Mouse (Mus musculus): ENCODE results near the gene Bmp7. TPM values are rescaled to one million over a fixed set of nuclear protein-coding genes. Genes with fewer than 3 reads are reported as not detected.

Gene Bmp7
- total RNA-seq, 2 experiments from 2014 or later, result 33.4 to 55.2 TPM

DNA sequence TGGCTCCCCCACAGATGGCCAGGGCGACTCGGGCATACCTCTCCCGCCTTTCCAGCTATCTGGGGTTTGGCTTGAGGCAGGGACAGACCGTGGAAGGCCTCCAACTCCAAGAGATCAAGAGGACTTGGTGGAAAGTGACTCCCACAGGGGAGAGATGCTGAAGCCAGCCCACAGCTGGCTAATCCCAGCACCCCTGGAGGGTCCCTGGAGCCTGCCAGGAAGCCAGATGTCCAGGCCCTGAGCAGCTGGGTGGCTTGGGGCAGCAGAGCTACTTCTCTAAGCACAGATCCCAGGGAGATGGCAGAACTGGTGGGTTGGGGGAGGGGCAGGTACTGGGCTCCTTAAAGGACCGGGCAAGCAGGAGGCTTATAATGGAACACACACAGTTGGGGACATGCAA, 28.4 kb downstream of the Bmp7 start:
- DNase-seq (ENCODE audit: low spot score in 2 of 2), result no peak

DNA sequence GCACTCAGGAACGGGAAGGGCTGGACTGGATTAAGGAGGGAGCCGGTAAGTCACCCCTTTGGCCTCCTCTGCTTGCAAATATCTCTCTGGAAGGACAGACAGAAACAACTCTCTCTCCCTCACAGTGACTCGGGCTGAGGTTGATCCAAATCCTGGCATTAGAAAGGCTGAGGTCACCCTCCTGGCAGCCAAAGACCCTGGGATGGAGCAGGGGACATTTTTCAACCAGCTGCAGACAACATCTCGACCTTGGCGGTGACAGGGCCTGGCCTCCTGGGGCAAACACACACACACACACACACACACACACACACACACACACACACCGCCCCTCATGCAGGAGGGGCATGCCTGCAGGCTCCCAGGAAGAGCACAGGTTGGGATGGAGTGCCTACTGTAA, 29.0 kb downstream of the Bmp7 start:
- DNase-seq (ENCODE audit: low spot score in 2 of 2), result peak in 1 of 2 experiments; percentile 34

DNA sequence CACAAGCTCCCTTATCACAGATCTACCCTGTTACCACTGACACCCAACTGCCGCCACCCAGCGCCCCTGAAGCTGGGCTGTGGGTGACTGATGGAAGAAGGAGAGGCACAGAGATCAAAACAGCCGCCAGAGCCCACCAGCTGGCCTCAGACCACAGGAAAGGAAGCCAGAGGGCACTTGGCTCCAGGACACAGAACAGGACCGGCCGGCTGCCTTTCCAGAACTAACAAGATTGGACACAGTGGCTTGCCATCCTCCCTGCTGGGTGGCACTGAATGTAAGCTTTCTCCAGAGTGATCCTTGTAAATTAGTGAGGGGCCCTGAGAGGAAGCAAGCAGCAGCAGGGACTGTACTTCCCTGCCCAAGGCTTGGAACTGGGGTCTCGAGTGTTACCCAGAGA, 30.7 kb downstream of the Bmp7 start:
- no peak for DNase-seq (ENCODE audit: low spot score in 2 of 2)

DNA sequence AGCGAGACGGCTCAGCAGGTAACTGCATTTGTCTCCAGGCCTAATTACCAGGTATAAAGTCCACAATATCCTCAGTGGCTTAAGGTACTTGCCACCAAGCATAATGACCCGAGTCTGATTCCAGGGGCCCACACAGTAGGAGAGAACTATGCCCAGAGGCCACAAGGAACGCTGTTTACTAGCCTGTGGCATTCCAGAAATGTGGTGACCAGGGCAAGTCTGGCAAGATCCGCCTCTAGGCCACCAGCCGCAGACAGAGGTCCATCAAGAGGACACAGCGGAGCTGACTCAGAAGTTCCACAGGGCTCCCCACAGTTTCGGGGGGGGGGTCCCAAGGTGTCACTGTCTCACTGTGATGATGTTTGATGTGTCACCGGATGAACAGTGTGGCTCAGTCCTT, 34.0 kb downstream of the Bmp7 start:
- DNase-seq (ENCODE audit: low spot score in 2 of 2), result no peak

DNA sequence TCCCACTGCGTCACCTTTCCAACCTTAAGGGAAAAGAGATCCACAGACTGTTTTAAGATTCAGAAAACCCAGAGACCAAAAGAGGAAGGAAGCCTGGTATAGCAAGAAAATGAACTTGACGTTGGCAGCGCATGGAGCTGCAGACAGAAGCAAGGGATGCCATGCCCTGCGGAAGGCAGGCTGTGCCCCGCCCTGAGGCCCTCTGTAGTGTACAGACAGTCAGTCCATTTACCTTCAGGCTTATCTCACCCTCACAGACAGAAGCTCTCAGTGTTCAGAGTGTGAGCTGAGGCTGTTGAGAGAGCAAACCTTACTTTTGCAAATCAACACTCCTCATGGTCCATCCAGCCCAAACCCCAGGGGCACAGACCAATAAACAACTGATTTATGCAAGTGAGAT, 35.1 kb downstream of the Bmp7 start:
- no peak for DNase-seq (ENCODE audit: low spot score in 2 of 2)

DNA sequence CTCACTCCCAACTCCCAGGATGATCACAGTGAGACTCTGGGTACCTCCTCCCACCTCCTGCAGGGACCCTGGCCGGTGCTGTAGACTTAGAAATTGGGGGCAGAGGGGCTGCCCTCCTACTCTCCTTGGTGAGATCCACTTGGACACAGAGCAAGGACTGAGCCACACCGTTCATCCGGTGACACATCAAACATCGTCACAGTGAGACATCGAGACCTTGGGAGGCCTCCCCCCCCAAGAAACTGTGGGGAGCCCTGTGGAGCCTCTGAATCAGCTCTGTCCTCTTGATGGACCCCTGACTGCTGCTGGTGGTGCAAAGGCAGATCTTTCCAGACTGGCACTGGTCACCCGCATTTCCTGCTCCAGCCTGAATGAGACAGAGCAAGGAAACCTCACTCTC, 35.5 kb downstream of the Bmp7 start:
- DNase-seq (ENCODE audit: low spot score in 2 of 2), result no peak

DNA sequence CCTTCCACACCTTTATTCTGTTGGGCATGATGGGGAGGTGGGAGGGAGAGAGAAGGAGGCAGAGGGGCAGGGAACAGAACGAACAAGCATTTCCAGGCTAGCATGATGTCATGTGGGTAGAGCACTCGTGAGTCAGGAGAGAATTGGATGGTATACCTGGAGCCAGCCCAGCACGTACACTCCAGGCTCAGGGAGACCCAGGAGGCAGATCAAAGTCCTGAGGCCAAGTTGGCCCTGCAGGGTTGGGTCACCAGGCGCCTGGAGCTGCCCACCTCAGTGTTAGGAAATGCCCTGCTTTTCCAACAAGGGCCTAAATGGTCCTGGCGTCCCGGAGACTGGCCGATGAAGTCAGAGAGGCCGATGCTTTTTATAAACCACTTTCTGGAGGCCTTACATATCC, 36.6 kb downstream of the Bmp7 start:
- DNase-seq (ENCODE audit: low spot score in 2 of 2), result no peak

DNA sequence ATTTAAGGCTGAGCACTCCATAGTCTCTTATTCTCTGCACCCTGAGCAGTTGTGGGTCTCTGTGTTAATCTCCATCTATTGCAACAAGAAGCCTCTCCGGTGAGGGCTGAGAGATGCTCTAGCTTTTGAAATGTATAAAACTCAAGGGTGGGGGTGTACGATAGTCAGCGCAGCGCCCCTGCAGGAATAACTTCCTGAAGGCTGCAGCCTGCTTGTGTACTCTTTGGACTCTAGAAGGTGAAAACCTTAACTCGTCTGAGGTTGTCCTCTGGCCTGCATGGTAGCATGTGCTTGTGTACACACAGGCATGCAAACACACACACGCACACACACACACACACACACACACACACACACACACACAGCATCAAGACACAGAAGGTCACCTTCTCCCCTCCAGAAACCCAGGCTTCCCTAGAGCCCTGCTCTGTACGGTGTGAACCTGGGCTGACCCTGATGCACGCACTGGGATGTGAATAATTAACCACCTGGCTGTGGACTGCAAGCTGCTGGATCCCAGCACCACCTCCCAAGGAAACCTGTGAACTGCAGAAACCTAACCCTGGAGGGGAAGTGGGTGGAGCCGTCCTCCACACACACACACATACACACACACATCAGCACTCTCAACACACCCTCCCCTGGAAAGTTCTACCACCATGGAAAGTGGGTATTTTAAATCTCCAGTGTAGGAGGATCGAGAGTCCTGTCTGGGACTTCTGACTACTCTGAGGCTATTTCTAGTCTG, 39.0 kb downstream of the Bmp7 start:
- no peak for DNase-seq (ENCODE audit: low spot score in 2 of 2)

DNA sequence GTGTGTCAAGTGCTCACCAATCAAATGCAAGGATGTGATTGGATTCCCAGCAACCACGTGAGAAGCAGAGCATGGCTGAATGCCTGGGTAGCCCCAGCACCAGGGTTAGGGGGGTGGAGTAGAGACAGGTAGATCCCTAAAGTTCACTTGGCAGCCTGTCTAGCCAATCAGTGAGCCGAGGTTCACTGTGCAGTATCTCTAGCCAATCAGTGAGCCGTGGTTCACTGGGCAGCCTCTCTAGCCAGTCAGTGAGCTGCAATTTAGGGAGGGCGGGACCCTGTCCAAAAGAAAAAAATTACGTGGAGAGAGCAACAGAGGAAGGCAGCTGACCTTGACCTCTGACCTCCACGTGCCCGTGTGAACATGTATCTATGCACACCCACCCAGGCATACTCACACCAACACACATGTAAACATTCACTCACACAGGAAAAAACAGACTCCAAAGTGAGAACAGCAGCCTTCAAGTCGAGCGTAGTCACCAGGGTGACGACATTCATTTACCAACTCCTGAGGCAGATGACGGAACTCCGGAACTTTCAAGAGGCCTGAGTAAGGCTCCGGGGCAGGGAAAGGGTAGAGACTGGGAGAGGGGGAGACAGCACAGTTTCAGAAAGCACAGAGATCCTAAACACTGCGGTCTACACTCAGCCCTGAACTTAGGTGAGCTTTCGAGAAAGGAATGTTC, 50.2 kb downstream of the Bmp7 start:
- DNase-seq (ENCODE audit: low spot score in 2 of 2), result no peak

DNA sequence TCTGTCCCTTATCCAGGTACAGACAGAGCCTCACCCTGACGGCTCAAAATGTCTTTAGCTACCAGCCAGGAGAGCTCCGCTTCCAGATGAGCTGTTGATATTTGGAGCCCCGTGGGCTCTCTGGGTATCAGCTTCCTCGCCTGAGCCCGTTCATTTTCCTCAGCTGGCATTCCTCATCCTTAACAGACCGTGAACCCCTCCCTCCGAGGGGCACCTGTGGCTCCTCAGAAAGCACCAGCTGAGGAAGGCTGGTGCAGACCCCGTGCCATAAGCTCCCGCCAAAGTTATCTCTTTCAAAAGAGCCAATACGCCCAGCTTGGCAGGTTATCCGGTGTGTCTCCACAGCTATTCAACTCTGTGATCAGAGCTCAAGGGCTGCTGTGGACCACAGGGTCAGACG, 50.9 kb downstream of the Bmp7 start:
- DNase-seq (ENCODE audit: low spot score in 2 of 2), result no peak

DNA sequence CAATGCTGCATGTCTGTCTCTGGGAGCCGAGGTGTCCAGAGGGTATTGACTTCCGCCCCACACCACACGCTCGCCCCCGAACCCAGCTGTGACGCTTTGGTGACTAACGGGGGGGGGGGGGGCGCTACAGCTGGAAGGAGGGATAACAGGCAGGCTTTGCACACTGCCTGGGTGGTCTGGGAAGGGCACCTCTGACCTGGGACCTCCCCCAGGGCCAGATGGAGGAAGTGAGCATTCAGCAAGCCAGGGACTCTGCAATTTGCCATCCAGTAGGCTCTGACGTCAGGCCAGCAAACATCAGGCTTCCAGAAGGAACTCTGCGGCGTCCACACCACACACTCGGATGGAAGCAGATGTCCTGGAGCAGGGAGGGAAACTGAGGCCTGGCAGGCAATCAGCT, 52.0 kb downstream of the Bmp7 start:
- no peak for DNase-seq (ENCODE audit: low spot score in 2 of 2)

DNA sequence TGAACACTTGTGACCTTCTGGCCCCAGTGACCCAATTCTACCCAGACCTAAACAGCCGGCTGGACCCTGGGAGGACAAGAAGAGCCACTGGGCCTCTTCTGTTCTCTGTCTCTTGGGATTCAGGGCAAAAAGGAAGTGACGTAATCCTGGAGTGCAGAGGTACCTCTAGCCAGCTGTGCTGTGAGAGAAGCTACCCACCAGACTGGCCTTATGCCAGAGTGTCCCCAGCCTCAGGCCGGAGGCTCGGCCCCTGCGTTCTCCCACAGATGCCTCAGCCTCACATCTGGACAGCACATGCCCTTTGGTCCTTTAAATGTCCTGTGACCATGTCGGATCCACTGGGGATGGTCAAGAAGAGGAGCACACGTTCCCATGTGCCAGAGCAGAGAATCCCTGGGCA, 54.3 kb downstream of the Bmp7 start:
- no peak for DNase-seq (ENCODE audit: low spot score in 2 of 2)

DNA sequence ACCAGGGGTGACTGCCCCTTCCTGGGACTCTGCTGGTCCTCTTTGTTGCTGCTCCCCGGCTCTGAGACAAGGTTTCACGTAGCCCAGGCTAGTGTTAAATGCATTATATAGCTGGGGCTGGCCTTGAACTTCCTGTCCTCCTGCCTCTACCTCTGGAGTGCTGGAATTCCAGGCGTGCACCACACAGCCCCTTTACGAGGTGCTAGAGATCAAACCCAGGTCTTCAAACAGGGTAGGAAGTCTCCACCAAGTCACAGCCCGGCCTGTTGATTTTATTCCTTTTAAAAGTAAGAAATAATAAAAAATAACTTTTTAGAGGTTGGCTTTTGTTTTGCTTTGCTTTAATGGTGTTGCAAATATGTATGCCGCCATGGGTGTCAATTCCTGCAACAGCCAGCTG, 55.5 kb downstream of the Bmp7 start:
- DNase-seq (ENCODE audit: low spot score in 2 of 2), result no peak

DNA sequence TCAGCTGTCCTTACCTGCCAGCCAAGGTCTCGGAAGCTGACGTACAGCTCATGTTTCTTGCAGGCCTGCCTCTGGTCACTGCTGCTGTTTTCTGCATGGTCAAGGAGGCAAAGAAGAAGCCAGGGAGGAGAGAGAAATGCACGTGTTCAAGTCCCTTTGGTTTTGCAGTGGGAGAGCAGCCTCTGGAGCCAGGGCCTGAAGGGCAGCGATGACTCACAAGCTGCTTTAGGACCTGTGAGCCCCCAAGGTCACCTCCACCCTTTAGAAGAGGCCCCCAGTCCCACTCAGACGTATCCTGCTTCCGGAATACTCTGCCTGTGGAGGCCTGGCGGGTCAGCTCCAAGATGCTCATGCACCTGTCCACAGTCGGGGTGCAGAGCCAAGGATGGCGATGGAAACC, 64.9 kb downstream of the Bmp7 start:
- no peak for DNase-seq (ENCODE audit: low spot score in 2 of 2)

DNA sequence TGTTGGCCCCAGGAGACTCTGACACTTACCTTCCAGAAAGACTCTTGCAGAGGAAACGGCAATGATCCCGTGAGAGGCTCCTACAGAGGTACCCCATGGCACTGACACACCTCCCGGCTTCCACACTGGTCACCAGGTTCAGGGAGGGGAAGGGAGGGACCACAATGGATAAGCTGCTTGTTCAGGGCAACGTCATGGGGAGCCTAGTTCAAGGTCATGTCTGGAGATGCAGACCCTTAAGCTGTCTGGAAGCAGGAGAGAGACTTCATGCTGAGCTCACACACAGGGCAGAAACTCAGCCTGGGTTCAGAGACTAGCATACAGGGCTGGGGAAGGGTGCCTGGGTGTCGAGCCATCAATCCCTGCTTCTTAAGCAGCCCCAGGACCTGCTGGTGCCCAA, 73.8 kb downstream of the Bmp7 start:
- DNase-seq (ENCODE audit: low spot score in 2 of 2), result no peak

DNA sequence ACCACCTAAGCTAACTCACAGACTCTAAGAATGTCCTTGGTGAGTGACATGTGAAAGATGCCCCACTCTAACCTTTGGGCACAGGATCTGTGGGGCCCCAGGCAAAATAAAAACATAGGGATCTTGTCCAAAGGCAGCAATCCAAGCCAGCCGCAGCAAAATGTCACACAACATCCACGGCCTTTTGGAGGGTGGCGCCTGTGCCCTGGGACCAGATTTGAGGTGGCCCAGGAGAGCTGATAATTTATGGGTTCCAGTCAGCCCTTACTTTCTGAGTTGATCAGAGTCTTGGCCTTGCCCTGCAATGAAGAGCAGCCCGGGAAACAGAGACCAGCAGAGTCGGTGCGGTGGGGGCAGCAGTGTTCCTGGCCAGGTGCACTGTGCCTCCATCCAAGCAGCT, 75.0 kb downstream of the Bmp7 start:
- DNase-seq (ENCODE audit: low spot score in 2 of 2), result no peak

DNA sequence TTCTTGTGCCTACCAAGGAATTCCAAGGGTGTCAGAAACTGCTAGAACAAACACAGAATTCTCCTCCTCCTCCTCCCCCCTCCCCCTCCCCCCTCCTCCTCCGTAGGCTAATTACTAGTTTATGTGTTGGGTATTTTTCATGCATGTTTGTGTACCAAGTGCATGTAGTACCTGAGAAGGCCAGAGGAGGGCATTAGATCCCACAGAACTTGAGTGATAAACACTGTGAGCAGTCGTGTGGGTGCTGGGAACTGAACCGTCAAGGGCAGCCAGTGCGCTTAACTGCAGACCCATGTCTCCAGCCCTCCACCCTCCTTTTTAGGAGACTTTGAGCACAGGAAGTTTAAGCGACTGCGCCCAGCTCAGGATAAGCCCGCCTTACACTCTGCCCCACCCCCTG, 75.6 kb downstream of the Bmp7 start:
- DNase-seq (ENCODE audit: low spot score in 2 of 2), result no peak

DNA sequence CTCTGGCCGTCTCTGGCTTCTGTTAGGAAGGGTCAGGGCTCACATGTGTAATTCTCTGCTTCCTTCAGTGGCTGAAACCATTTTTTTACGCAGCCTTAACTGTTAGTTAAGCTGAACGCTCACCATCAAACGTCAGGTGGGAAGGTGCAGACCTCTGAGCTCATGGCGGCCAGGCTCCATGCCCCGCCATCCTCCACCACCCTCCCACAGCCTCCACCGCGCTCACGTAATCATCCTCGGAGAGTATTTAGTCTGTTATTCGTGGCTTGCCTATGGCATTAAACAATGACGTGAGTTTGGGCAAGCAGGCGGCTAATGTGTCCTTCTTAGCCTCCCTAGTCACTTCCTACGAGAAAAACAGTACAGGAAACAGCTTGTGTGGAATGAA, 76.7 kb downstream of the Bmp7 start:
- DNase-seq (ENCODE audit: low spot score in 2 of 2), result no peak

DNA sequence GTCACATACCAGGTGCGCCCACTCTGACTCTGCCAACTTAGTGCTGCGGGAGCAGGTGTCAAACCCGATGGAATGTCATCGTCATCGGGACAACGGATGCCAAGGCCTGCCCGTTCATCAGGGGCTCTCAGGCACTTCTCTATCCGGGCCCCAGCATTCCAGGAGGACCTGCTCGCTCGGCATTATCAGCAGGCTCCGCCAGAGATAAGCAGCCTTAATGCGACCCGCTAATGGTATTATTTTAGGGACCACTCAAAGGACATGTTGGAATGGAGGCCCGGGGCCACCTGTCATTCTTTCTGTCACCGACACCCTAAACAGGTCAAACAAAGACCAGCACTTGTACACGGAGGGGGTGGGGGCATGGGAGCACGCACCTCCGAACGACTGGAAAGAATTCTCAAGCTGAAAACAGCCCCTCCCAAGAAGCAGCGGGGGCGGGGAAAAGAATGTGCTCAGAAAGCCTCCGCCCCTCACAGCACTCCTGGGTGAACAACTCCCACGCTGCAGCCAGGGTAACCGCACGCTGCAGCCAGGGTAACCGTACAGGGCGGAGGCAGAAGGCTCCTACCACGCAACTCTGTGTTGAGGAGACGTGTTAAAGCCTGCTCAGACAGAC, 77.2 kb downstream of the Bmp7 start:
- DNase-seq (ENCODE audit: low spot score in 2 of 2), result no peak

DNA sequence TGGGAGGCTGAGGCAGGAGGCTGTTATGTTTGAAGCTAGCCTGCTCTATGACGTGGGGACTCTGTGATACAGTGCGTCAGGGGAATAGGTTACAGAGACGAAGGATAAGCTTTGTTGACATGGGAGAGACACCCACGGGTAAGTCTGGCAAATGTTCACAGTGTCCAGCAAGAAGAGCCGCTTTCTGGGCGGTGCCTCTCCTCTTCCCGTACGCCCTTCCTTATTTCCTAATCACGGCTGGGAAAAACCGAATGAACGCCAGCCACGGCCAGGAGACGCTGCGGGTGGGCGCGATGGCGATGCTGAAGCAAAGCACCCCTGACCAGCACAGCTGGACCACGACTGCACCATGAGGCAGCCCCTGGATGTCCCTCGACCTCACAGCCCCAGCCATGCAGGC, 77.7 kb downstream of the Bmp7 start:
- DNase-seq (ENCODE audit: low spot score in 2 of 2), result no peak

DNA sequence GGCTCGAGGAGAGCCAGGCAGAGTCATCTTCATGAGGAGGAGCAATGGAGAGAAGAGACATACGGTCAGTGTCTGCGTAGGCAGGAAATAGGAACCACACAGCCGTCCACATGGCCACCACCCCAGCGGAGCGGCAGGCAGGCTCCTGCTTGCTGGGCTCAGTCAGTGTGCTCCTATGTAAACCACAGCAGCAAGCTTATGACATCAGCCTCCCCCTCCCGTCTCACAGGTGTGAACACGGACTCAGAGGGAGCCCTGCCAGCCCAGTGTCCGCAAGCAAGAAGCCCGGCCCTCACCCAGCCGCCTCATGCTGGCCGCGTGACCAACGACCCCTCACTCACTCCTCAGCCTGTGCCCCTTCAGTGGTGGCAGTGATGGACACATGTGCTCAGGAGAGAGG, 78.5 kb downstream of the Bmp7 start:
- no peak for DNase-seq (ENCODE audit: low spot score in 2 of 2)

DNA sequence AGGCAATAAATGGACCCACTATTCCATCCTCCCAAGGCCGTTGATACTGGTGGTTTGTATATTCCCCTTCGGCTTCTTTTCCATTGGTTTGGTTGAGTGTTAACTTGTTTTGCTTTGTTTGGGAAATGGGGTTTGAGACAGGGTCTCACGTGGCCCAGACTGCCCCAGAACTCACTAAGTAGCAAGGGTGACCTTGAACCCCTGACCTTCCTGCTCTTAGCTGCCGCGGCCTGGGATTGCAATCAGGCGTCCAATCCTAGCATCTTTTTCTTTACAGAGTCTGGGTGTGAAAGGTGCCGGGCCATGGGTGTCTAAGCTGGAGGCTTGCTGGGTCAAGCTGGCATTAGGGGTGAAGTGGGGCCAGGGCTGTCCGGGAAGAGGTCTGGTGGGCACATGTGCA, 79.5 kb downstream of the Bmp7 start:
- no peak for DNase-seq (ENCODE audit: low spot score in 2 of 2)

DNA sequence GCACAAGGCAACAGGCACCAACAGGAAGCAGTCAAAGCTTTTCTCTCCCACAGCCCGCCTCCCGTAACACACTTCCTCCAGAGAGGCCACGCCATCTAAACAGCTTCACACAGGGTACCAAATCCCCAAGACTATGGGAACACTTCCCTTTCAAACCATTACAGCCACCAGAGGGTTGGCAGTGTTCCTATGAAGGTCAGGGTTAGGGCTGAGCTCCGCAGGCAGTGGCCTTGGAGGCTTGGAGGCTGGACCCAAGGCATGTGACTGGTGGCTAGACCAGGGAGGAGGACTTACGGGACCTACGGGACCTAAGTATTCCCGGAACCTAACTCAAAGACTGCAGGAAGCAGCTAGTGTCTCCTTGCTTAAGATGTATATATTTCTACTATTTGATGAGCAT, 80.0 kb downstream of the Bmp7 start:
- DNase-seq (ENCODE audit: low spot score in 2 of 2), result peak in 1 of 2 experiments; percentile 58
